Mouse (Mus musculus): ENCODE results near the gene Ttc23l. TPM values are rescaled to one million over a fixed set of nuclear protein-coding genes. Genes with fewer than 3 reads are reported as not detected.

The Ttc23l gene
- polyA plus RNA-seq, 1 experiment from 2014 or later, result not detected

- H3K9me3 ChIP-seq (replicated peaks), result no peaks in the 10 kb centered on the region
- ATAC-seq (ENCODE audit: low FRiP score), result peak; percentile 33
- peak overlapping the region; percentile 89 for H3K4me3 ChIP-seq
- H3K27me3 ChIP-seq, result no peaks in the 10 kb centered on the region
- H3K27ac ChIP-seq, result peak overlapping the region; percentile 83
- 1% methylated on average over 40 of the region's 40 CpGs for WGBS
- peaks cover 11% of the 10 kb centered on the region for H3K4me1 ChIP-seq
- H3K9ac ChIP-seq, result peak overlapping the region; percentile 89
- 0 out of 2 replicates have a peak, but pooled peaks cover 4% of the 10 kb centered on the region for H3K36me3 ChIP-seq
- H3K4me2 ChIP-seq (replicated peaks), result peak overlapping the region; percentile 86
These were observed 88.8 kb downstream of the Ttc23l start for GRCm38 (mm10) chr15:10469641-10470150.

GRCm38 (mm10) chr15:10468761-10469160, 89.7 kb downstream of the Ttc23l start:
- ATAC-seq (ENCODE audit: low FRiP score), result no peak
- no peak overlapping the region for H3K9ac ChIP-seq
- H3K9me3 ChIP-seq (replicated peaks), result no peaks in the 10 kb centered on the region
- 95% methylated on average over 3 of the region's 3 CpGs for WGBS
- no peak overlapping the region for H3K27ac ChIP-seq
- H3K27me3 ChIP-seq, result no peaks in the 10 kb centered on the region
- H3K4me2 ChIP-seq (replicated peaks), result 0 out of 2 replicates have a peak overlapping the region, but pooled peaks have one; percentile 1
- peaks cover 11% of the 10 kb centered on the region for H3K4me1 ChIP-seq
- H3K4me3 ChIP-seq, result no peak overlapping the region
- no peaks in the 10 kb centered on the region for H3K36me3 ChIP-seq

GRCm38 (mm10) chr15:10464678-10465077, 93.8 kb downstream of the Ttc23l start:
- H3K4me1 ChIP-seq, result peaks cover 8% of the 10 kb centered on the region
- H3K9ac ChIP-seq, result no peak overlapping the region
- WGBS, result 88% methylated on average over 3 of the region's 3 CpGs
- no peak overlapping the region for H3K27ac ChIP-seq
- no peak overlapping the region for H3K4me2 ChIP-seq (replicated peaks)
- no peak for ATAC-seq (ENCODE audit: low FRiP score)
- peaks cover 20% of the 10 kb centered on the region for H3K36me3 ChIP-seq
- H3K9me3 ChIP-seq (replicated peaks), result no peaks in the 10 kb centered on the region
- no peaks in the 10 kb centered on the region for H3K27me3 ChIP-seq
- H3K4me3 ChIP-seq, result no peak overlapping the region

- no peaks in the 10 kb centered on the region for H3K27me3 ChIP-seq
- no peak overlapping the region for H3K4me2 ChIP-seq (replicated peaks)
- no peak for ATAC-seq (ENCODE audit: low FRiP score)
- no peak overlapping the region for H3K9ac ChIP-seq
- H3K9me3 ChIP-seq (replicated peaks), result no peaks in the 10 kb centered on the region
- H3K4me1 ChIP-seq, result no peaks in the 10 kb centered on the region
- peaks cover 28% of the 10 kb centered on the region for H3K36me3 ChIP-seq
- 91% methylated on average over 5 of the region's 5 CpGs for WGBS
- H3K27ac ChIP-seq, result no peak overlapping the region
- H3K4me3 ChIP-seq, result no peak overlapping the region
These were observed 94.9 kb downstream of the Ttc23l start for GRCm38 (mm10) chr15:10463555-10463954.

GRCm38 (mm10) chr15:10460986-10461385, 97.5 kb downstream of the Ttc23l start:
- Histone ChIP-seq H3K27me3 (no peaks in the 10 kb centered on the region), H3K4me3 (no peak overlapping the region), H3K4me2 (replicated peaks) (no peak overlapping the region), H3K9me3 (replicated peaks) (no peaks in the 10 kb centered on the region), H3K9ac (no peak overlapping the region), H3K36me3 (peaks cover 44% of the 10 kb centered on the region), H3K4me1 (no peaks in the 10 kb centered on the region), H3K27ac (no peak overlapping the region)
- ATAC-seq (ENCODE audit: low FRiP score), result no peak
- WGBS, result 93% methylated on average over 12 of the region's 12 CpGs

Other genes with a start within 250 kb of the Ttc23l start
- gene Gm21973, start 233.3 kb downstream of the Ttc23l start, polyA plus RNA-seq (2016; fragmentation: Nextera tagmentation; extraction: Ambion mirVana), result not detected in 2 replicates
- gene Agxt2, start 200.1 kb downstream of the Ttc23l start, polyA plus RNA-seq (2016; fragmentation: Nextera tagmentation; extraction: Ambion mirVana), result not detected in 2 replicates
- gene Dnajc21, start 88.2 kb downstream of the Ttc23l start, polyA plus RNA-seq (2016; fragmentation: Nextera tagmentation; extraction: Ambion mirVana), result 15.3 and 16.0 TPM in 2 replicates
- gene Brix1, start 72.7 kb downstream of the Ttc23l start, polyA plus RNA-seq (2016; fragmentation: Nextera tagmentation; extraction: Ambion mirVana), result 91.0 and 102 TPM in 2 replicates
- 32.2 and 33.9 TPM in 2 replicates for gene Rad1, start 72.7 kb downstream of the Ttc23l start, polyA plus RNA-seq (2016; fragmentation: Nextera tagmentation; extraction: Ambion mirVana)
- 64.9 and 70.5 TPM in 2 replicates for gene Rai14, start 156.0 kb upstream of the Ttc23l start, polyA plus RNA-seq (2016; fragmentation: Nextera tagmentation; extraction: Ambion mirVana)